Mouse (Mus musculus): ENCODE measurements around the gene Socs5. TPM values are rescaled to one million over a fixed set of nuclear protein-coding genes. Genes with fewer than 3 reads are reported as not detected.

The Socs5 gene
- polyA plus RNA-seq, 1 experiment from 2014 or later = 15.0 TPM

GRCm38 (mm10) chr17:87143186-87143585, 35.7 kb downstream of the Socs5 start:
- no peak overlapping the region for H3K4me2 ChIP-seq (replicated peaks; ENCODE audit: low read depth, low read length)
- no peaks in the 10 kb centered on the region for H3K4me1 ChIP-seq (replicated peaks; ENCODE audit: control insufficient read depth, insufficient read depth, low read length)
- H3K27ac ChIP-seq (ENCODE audit: low read depth, low read length) = no peak overlapping the region
- DNase-seq (ENCODE audit: low spot score) = no peak
- ATAC-seq (ENCODE audit: low FRiP score) = no peak
- H3K9ac ChIP-seq (ENCODE audit: low read depth, low read length) = no peak overlapping the region
- H3K36me3 ChIP-seq (ENCODE audit: control insufficient read depth, insufficient read depth, low read length) = no peaks in the 10 kb centered on the region
- H3K4me3 ChIP-seq (ENCODE audit: low read depth, low read length) = no peak overlapping the region
- H3K27me3 ChIP-seq (ENCODE audit: control insufficient read depth, insufficient read depth, low read length) = no peaks in the 10 kb centered on the region
- 80% methylated on average over 14 of the region's 14 CpGs for WGBS
- no peaks in the 10 kb centered on the region for H3K9me3 ChIP-seq (ENCODE audit: control insufficient read depth, low read length)

DNA sequence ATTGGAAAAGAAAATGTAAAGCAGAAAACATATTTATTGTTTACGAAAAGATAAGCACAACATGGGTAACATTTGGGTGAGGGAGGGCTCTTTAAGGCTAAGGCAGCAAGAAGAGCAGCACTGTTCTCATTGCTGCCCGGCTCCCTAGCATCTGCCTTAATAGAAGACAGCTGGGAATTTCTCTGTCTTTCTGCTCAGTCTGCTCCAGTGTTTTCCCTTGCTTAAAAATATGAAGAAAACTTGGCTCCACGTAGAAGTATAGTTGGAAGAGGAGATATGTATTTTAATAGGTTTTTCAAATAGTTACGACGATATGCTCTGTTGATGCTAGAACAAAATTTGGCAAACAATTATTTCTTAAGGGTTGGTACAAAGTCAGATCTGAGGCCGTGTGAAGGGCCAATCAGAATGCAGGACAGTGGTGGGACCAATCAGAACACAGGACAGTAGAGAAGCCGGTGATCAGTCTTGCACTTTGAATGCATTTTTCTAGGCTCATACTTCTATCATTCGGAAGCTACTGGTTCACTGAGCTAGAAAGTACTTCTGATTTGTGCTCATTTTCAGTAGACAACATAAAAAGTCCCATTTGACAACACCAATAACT, 39.0 kb downstream of the Socs5 start:
- Histone ChIP-seq H3K4me2 (replicated peaks; ENCODE audit: low read depth, low read length) (no peak overlapping the region), H3K27ac (ENCODE audit: low read depth, low read length) (no peak overlapping the region), H3K4me1 (replicated peaks; ENCODE audit: control insufficient read depth, insufficient read depth, low read length) (no peaks in the 10 kb centered on the region), H3K27me3 (ENCODE audit: control insufficient read depth, insufficient read depth, low read length) (no peaks in the 10 kb centered on the region), H3K9me3 (ENCODE audit: control insufficient read depth, low read length) (no peaks in the 10 kb centered on the region), H3K9ac (ENCODE audit: low read depth, low read length) (no peak overlapping the region), H3K4me3 (ENCODE audit: low read depth, low read length) (no peak overlapping the region), H3K36me3 (ENCODE audit: control insufficient read depth, insufficient read depth, low read length) (no peaks in the 10 kb centered on the region)
- DNase-seq (ENCODE audit: low spot score) (no peak), ATAC-seq (ENCODE audit: low FRiP score) (no peak)
- 82% methylated on average over 8 of the region's 8 CpGs for WGBS

DNA sequence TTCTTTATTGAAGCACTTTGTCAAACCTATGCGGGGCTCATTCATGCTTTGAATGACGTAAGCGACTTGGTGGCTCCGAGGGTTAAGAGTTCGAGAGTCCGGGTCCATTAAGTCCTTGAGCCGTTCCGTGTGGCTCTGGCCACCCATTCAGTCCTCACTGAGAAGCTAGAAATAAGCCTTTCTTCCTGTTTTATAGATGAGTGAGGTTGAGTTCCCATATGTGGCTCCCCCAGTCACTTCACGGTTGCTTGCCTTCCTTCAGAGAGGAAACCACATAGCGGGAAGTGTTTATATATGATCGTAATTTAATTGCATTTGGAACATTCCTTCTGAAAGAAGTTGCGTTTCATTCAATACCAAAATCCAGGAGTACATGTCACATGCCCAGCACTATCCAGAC, 42.3 kb downstream of the Socs5 start:
- no peak for DNase-seq (ENCODE audit: low spot score)
- Histone ChIP-seq H3K27ac (ENCODE audit: low read depth, low read length) (no peak overlapping the region), H3K9ac (ENCODE audit: low read depth, low read length) (no peak overlapping the region), H3K4me1 (replicated peaks; ENCODE audit: control insufficient read depth, insufficient read depth, low read length) (no peaks in the 10 kb centered on the region), H3K36me3 (ENCODE audit: control insufficient read depth, insufficient read depth, low read length) (no peaks in the 10 kb centered on the region), H3K27me3 (ENCODE audit: control insufficient read depth, insufficient read depth, low read length) (no peaks in the 10 kb centered on the region), H3K4me3 (ENCODE audit: low read depth, low read length) (no peak overlapping the region), H3K4me2 (replicated peaks; ENCODE audit: low read depth, low read length) (no peak overlapping the region), H3K9me3 (ENCODE audit: control insufficient read depth, low read length) (no peaks in the 10 kb centered on the region)
- WGBS = 92% methylated on average over 12 of the region's 12 CpGs
- no peak for ATAC-seq (ENCODE audit: low FRiP score)

DNA sequence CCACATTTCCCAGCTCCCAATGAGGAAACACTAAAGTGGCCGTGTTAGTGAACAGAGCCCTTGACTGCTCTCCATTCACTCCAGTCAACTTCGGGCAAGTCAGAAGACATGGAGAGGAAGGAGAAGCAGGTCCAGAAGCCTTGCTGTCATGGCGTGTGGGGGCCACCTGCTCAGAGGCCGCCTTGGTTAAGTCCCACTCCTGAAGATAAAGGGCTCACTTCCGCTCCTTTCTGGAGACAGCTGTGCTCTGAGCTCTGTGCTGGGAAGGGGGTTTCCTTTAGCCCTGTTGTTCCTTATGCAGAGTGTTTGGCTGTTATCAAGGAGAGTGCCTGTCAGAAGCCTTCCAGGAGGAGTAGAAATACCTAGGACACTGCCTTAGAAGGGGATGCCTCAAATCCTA, 45.5 kb downstream of the Socs5 start:
- DNase-seq (ENCODE audit: low spot score) (no peak), ATAC-seq (ENCODE audit: low FRiP score) (no peak)
- WGBS = 58% methylated on average over 5 of the region's 5 CpGs
- no peaks in the 10 kb centered on the region for H3K9me3 ChIP-seq (ENCODE audit: control insufficient read depth, low read length)
- no peak overlapping the region for H3K9ac ChIP-seq (ENCODE audit: low read depth, low read length)
- no peaks in the 10 kb centered on the region for H3K27me3 ChIP-seq (ENCODE audit: control insufficient read depth, insufficient read depth, low read length)
- H3K4me2 ChIP-seq (replicated peaks; ENCODE audit: low read depth, low read length) = no peak overlapping the region
- no peaks in the 10 kb centered on the region for H3K36me3 ChIP-seq (ENCODE audit: control insufficient read depth, insufficient read depth, low read length)
- no peak overlapping the region for H3K27ac ChIP-seq (ENCODE audit: low read depth, low read length)
- no peaks in the 10 kb centered on the region for H3K4me1 ChIP-seq (replicated peaks; ENCODE audit: control insufficient read depth, insufficient read depth, low read length)
- no peak overlapping the region for H3K4me3 ChIP-seq (ENCODE audit: low read depth, low read length)

DNA sequence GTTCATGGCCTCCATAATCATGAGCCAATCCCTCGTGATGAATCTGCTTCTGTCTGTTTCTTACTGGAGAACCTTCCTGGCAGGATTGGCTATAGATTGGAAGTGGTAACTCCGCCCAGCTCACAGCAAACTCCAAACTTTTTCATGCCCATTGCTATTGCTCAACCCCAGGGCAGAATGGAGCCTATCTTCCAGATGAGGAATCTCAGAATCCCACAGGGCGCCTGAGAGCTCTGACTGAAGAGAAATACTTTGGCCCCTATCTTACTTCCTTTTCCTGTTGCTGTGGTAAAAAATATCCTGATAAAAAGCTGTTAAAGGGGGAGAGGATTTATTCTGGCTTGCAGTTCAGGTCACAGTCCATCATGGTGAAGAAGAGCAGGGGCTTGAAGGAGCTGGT, 48.2 kb downstream of the Socs5 start:
- Histone ChIP-seq H3K27ac (ENCODE audit: low read depth, low read length) (no peak overlapping the region), H3K27me3 (ENCODE audit: control insufficient read depth, insufficient read depth, low read length) (no peaks in the 10 kb centered on the region), H3K4me3 (ENCODE audit: low read depth, low read length) (no peak overlapping the region), H3K4me2 (replicated peaks; ENCODE audit: low read depth, low read length) (no peak overlapping the region), H3K4me1 (replicated peaks; ENCODE audit: control insufficient read depth, insufficient read depth, low read length) (no peaks in the 10 kb centered on the region), H3K36me3 (ENCODE audit: control insufficient read depth, insufficient read depth, low read length) (no peaks in the 10 kb centered on the region), H3K9me3 (ENCODE audit: control insufficient read depth, low read length) (no peaks in the 10 kb centered on the region), H3K9ac (ENCODE audit: low read depth, low read length) (no peak overlapping the region)
- WGBS = 76% methylated on average over 3 of the region's 3 CpGs
- ATAC-seq (ENCODE audit: low FRiP score) (no peak), DNase-seq (ENCODE audit: low spot score) (no peak)

DNA sequence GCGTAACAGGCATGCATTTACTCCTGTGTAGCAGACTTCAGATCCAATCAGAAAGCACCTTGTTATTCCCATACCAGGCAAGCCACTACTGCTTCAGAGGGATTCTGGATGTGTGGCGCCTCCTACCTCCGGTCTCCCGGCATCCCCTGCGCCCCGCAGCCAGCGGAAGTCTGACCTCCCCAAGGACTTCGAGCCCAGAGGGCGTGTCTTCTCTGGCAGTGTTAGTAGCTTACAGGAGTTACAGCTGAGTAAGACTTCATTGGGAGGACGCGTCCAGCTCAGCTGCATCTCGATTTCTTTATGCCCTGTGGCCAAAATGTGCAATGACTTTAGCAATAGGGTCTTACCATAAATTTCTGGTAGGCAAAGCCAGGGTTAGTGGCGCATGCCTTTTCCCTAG, 50.3 kb downstream of the Socs5 start:
- Histone ChIP-seq H3K4me2 (replicated peaks; ENCODE audit: low read depth, low read length) (no peak overlapping the region), H3K27me3 (ENCODE audit: control insufficient read depth, insufficient read depth, low read length) (no peaks in the 10 kb centered on the region), H3K9ac (ENCODE audit: low read depth, low read length) (no peak overlapping the region), H3K36me3 (ENCODE audit: control insufficient read depth, insufficient read depth, low read length) (no peaks in the 10 kb centered on the region), H3K4me3 (ENCODE audit: low read depth, low read length) (no peak overlapping the region), H3K9me3 (ENCODE audit: control insufficient read depth, low read length) (no peaks in the 10 kb centered on the region), H3K27ac (ENCODE audit: low read depth, low read length) (no peak overlapping the region), H3K4me1 (replicated peaks; ENCODE audit: control insufficient read depth, insufficient read depth, low read length) (no peaks in the 10 kb centered on the region)
- no peak for DNase-seq (ENCODE audit: low spot score)
- no peak for ATAC-seq (ENCODE audit: low FRiP score)
- WGBS = 74% methylated on average over 13 of the region's 13 CpGs

- Histone ChIP-seq H3K9me3 (ENCODE audit: control insufficient read depth, low read length) (no peaks in the 10 kb centered on the region), H3K27me3 (ENCODE audit: control insufficient read depth, insufficient read depth, low read length) (no peaks in the 10 kb centered on the region), H3K4me1 (replicated peaks; ENCODE audit: control insufficient read depth, insufficient read depth, low read length) (no peaks in the 10 kb centered on the region), H3K36me3 (ENCODE audit: control insufficient read depth, insufficient read depth, low read length) (no peaks in the 10 kb centered on the region), H3K27ac (ENCODE audit: low read depth, low read length) (no peak overlapping the region), H3K4me3 (ENCODE audit: low read depth, low read length) (no peak overlapping the region), H3K4me2 (replicated peaks; ENCODE audit: low read depth, low read length) (no peak overlapping the region), H3K9ac (ENCODE audit: low read depth, low read length) (no peak overlapping the region)
- ATAC-seq (ENCODE audit: low FRiP score) = no peak
- 93% methylated on average over 14 of the region's 14 CpGs for WGBS
- DNase-seq (ENCODE audit: low spot score) = no peak
Observed at GRCm38 (mm10) chr17:87158597-87158996, 51.1 kb downstream of the Socs5 start.

DNA sequence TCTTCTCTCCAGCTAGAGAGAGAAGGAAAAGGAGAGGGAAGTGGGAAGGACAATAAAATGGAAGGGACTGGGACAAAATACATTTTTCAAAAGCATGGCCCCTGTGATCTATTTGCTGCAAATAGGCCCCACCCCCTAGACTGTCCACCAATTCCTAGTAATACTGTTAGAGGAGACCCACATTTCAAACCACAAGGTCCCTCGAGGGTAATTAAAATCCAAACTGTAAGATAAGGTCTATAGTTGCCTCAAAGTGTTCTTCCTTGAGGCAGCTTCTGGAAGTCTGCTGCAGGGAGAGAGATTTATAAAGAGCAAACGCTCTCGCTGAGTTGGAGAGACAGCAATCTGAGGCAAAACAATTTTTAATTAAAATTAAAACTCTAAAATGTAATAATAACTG, 52.8 kb downstream of the Socs5 start:
- no peaks in the 10 kb centered on the region for H3K9me3 ChIP-seq (ENCODE audit: control insufficient read depth, low read length)
- 88% methylated on average over 3 of the region's 3 CpGs for WGBS
- no peak overlapping the region for H3K4me3 ChIP-seq (ENCODE audit: low read depth, low read length)
- DNase-seq (ENCODE audit: low spot score) (no peak), ATAC-seq (ENCODE audit: low FRiP score) (no peak)
- no peaks in the 10 kb centered on the region for H3K27me3 ChIP-seq (ENCODE audit: control insufficient read depth, insufficient read depth, low read length)
- no peak overlapping the region for H3K4me2 ChIP-seq (replicated peaks; ENCODE audit: low read depth, low read length)
- no peaks in the 10 kb centered on the region for H3K36me3 ChIP-seq (ENCODE audit: control insufficient read depth, insufficient read depth, low read length)
- H3K27ac ChIP-seq (ENCODE audit: low read depth, low read length) = no peak overlapping the region
- no peak overlapping the region for H3K9ac ChIP-seq (ENCODE audit: low read depth, low read length)
- H3K4me1 ChIP-seq (replicated peaks; ENCODE audit: control insufficient read depth, insufficient read depth, low read length) = no peaks in the 10 kb centered on the region

DNA sequence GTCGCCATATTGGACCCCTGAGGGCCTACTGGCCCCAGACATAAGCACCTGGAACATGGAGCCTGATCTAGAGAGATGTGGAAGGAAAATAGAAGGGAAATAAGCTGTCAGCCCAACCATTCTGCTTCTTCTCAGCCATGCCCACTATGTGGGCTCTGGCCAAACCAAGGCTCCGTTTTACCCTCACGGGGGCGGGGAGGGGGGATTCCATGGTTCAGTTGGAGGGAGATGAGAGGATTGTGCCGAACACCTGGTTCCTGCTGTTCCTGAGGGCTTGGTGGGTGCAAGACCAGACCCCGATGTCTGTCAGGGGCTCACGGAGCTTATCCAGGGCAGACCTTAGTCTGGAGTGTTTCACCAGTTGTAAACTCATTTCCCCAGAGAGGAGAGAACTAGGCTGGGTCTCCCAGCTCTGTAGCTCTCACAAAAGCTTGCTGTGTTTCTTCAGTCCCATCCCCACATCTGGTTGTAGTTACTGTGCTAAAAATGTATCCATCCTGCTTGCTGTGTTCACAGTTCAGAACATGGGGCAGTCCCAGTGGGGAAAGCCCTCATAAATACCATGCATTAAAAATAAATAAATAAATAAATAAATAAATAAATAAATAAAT, 56.9 kb downstream of the Socs5 start:
- no peaks in the 10 kb centered on the region for H3K9me3 ChIP-seq (ENCODE audit: control insufficient read depth, low read length)
- H3K27ac ChIP-seq (ENCODE audit: low read depth, low read length) = no peak overlapping the region
- no peaks in the 10 kb centered on the region for H3K27me3 ChIP-seq (ENCODE audit: control insufficient read depth, insufficient read depth, low read length)
- WGBS = 76% methylated on average over 7 of the region's 7 CpGs
- H3K9ac ChIP-seq (ENCODE audit: low read depth, low read length) = no peak overlapping the region
- H3K4me1 ChIP-seq (replicated peaks; ENCODE audit: control insufficient read depth, insufficient read depth, low read length) = no peaks in the 10 kb centered on the region
- no peak for DNase-seq (ENCODE audit: low spot score)
- no peak overlapping the region for H3K4me2 ChIP-seq (replicated peaks; ENCODE audit: low read depth, low read length)
- ATAC-seq (ENCODE audit: low FRiP score) = no peak
- no peak overlapping the region for H3K4me3 ChIP-seq (ENCODE audit: low read depth, low read length)
- H3K36me3 ChIP-seq (ENCODE audit: control insufficient read depth, insufficient read depth, low read length) = no peaks in the 10 kb centered on the region
